Mouse (Mus musculus) right cerebral cortex, postnatal 14 days (tissue): ENCODE data around the gene Rmi2.

Source experiments
- DNase-seq: peaks from one replicate; pipeline ENCODE4 v3.0.0; 2022

Rmi2 gene

DNA sequence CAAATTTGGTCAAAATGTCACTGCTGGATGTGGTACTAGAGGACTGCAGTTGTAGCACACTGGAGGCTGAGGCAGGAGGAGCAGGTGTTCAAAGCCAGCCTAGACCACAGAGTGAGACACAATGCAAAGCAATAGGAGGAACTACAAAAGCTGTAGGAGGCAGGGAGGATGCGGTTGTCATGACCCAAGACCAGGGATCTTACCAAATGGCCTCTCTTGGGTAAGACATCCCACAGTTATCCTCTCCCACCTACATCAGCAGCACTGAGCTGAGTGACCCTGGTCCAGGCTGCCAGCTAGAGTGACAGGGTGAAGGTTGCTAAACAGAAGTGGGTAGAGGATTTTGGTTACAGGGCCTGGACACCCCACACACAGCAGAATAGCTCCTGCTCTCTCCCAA lies 92.2 kb downstream of the Rmi2 start:
- DNase-seq, result no peak

DNA sequence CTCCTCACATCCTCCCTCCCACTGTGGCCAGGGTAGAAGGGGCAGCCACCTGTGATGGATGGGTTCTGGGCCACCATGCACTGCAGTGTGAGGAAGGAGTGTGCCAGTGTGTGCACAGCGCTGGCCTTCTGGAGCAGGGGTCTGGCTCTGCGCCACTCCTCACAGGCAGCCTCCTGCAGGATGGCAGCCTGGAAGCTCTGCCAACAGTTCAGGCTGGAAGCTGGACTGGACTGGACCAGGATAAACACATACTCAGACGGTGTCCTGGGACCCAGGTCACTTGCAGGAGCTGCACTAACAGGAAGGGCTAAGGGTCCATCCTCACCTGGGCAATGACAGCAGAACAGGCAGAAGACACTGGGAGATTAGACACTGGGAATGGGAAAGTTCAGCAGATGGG lies 98.5 kb downstream of the Rmi2 start:
- DNase-seq, result no peak

DNA sequence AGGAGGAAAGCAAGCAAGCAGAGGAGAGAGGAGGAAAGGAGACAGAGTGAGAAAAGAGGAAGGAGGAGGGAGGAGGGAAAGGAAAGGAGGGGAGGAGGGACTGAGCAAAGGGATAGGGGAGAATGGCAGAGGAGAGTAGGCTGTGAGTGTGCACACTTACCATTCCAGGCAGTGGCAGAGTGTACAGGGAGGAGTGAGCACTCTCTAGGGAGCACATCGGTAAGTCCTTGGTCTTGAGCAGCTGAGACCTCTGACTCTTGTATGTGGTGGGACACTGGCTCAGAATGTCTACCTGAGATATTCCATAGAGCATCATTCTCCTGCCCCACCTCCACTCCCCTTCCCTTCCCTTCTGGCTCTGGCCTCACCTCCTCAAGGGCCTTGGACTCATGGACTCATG lies 99.2 kb downstream of the Rmi2 start:
- no peak for DNase-seq

DNA sequence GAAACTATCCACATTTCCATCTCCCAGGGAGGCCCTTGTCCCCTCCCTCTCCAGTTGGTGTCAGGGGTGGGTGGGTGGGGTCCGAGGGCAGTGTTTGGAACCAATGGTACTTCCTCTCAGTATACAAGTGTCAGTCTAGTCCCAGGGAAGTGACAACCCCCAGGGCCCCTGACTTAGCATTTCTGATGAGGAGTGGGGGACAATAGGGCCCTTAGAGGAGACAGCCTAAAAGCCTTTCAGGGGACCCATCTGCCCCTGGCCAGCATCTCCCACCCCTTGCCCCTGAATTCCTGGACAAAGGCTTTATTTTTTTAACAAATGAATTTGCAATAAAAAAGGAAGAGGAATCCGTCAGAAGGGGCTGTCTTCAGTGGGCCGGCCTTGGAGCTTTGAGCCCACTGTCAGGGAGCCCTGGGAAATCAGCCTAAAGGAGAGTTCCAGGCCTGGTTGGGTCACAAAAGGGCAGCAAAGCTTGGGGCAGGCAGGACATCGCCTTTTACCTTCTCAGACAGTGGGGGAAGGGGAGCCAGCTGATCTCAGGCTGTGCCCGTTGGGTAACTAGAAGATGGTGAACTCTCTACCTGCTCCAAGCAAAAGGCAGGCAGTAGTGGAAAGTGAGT lies 102.0 kb downstream of the Rmi2 start:
- DNase-seq, result no peak

DNA sequence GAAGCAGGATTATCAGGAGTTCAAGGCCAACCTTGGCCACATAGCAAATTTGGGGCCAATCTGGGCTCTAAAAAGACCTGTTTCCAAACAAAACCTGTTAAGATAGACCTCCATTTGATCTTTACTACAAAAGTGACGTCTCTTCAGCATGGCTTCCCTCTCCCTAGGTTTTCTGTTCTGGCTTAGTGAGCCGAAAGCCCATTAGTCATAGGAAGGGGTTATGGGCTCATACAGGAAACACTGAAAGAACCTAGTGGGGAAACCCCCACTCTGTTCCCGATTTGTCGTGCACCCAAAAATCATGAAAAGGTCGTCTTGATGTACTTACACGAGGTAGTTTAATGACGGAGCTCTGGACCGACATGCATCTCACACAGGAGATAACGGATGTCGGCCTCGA lies 102.6 kb downstream of the Rmi2 start:
- DNase-seq, result no peak

DNA sequence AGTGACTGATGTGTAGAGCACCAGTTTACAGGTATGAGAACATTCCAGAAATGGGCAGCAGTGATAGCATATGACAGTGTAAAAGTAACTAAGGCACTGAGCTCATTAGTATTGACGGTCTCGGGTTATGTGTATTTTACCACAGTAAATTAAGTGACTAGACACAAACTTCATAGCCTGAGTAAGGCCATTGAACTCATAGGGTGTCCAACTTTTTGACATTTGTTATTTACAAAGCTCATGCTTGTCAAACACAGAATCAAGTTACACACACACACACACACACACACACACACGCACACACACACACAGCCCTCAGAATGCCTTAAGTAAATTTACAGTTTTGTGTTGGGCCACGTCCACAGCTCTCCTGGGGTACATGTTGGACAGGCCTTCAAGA lies 105.1 kb downstream of the Rmi2 start:
- DNase-seq, result no peak

DNA sequence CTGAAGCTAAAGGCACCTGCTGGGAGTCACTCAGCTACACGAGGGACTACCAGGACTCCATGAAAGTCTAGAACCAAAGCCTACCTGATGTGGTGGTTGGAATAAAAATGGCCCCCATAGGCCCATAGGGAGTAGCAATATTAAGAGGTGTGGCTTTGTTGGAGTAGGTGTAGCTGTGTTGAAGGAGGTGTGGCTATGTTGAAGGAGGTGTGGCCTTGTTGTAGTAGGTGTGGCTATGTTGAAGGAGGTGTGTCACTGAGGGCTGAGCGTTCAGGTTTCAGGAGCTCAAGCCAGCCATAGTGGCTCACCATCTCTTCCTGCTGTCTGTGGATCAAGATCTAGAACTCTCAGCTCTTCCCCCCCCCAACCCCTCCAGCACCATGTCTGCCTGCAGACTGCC lies 105.8 kb downstream of the Rmi2 start:
- no peak for DNase-seq
